Mouse (Mus musculus) lung, postnatal 0 days (tissue): ENCODE results near the gene Alg3.

Experiments used
- CTCF ChIP-seq: IDR thresholded peaks from 2 replicates; pipeline ENCODE4 v1.5.1; 2016; ENCODE audit warnings: antibody characterized with exemption, mild to moderate bottlenecking
- EP300 ChIP-seq: IDR thresholded peaks from 2 replicates; pipeline ENCODE4 v1.6.1; 2016; ENCODE audit warnings: antibody characterized with exemption, mild to moderate bottlenecking, control low read depth

DNA sequence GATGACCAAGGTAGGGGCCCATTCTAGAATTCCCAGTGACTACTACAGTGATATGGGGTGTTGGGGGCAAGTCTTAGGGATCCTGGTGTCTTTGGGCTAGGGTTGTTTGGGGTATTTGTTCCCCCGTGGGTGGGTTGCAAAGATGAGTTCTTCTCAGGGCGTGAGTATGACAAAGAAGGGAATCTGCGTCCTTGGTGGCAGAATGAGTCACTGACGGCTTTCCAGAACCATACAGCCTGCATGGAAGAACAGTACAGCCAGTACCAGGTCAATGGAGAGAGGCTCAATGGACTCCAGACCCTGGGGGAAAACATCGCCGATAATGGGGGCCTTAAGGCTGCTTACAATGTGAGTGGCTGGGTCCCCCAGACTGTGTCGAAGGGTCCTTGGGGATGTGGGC, 32.4 kb upstream of the Alg3 start:
- no peak for TF ChIP-seq CTCF
- no peak for TF ChIP-seq EP300
